Comparison of ENCODE assay signal across 18 mouse cellular contexts in genomic region chr19:58582018-58582417, GRCm38 (mm10).
A peak's percentile ranks its signal among the peaks of the same experiment; 100 is the strongest.
DNase-seq lines count a peak whose midpoint lies in the region; ATAC-seq and TF ChIP-seq lines count a peak whose summit lies in the region.
"Had no signal": no experiment of that assay in that cellular context is flagged by ENCODE, and none has a peak within 500 bp of the region (broad histone marks: within the 10 kb centered on the region; RNA-seq: fewer than 3 reads in every experiment).

No protein-coding gene starts in this region.

- no peaks in the 10 kb centered on the region for H3K36me3 ChIP-seq in neural tube, embryonic 15.5 days
- H3K36me3 ChIP-seq in midbrain, postnatal 0 days (ENCODE audit: insufficient read depth, low read length): no peaks in the 10 kb centered on the region
- H3K36me3 ChIP-seq: forebrain, embryonic 12.5 days; heart, embryonic 10.5 days; hindbrain, embryonic 13.5 days had no signal

- no peak overlapping the region for H3K9ac ChIP-seq in neural tube, embryonic 15.5 days (replicated peaks)
- no peak overlapping the region for H3K9ac ChIP-seq in midbrain, postnatal 0 days (replicated peaks; ENCODE audit: low read length, poor library complexity, severe bottlenecking)
- H3K9ac ChIP-seq: forebrain, embryonic 12.5 days; hindbrain, embryonic 13.5 days; liver, embryonic 14.5 days had no signal

- ATAC-seq in neural tube, embryonic 15.5 days (ENCODE audit: low FRiP score): no peak
- ATAC-seq in midbrain, postnatal 0 days (ENCODE audit: low FRiP score): no peak
- ATAC-seq: intestine, postnatal 0 days had no signal

- DNase-seq in neural tube, embryonic 10.5 days (ENCODE audit: extremely low spot score, low spot score): peak; percentile 20
- peak; percentile 18 for DNase-seq in kidney, adult 9 months
- peak; percentile 20 to 35 for DNase-seq in kidney, postnatal 4 days
- no peak for DNase-seq in midbrain, postnatal 0 days (ENCODE audit: low spot score)
- DNase-seq in urinary bladder, postnatal 14 days (ENCODE audit: low spot score): no peak
- DNase-seq in layer of hippocampus, adult 9-10 months (ENCODE audit: low spot score): no peak
- DNase-seq: adrenal gland, adult 8-10 months; cerebellum, adult 18-20 months; gastrocnemius, postnatal 25 days; heart, postnatal 14 days; thymus, postnatal 14 days had no signal

- H3K4me3 ChIP-seq in neural tube, embryonic 15.5 days (replicated peaks): no peak overlapping the region
- no peak overlapping the region for H3K4me3 ChIP-seq in midbrain, postnatal 0 days (ENCODE audit: low read depth, low read length)
- H3K4me3 ChIP-seq: forebrain, embryonic 12.5 days; heart, embryonic 10.5 days; hindbrain, embryonic 13.5 days had no signal

- TF ChIP-seq CTCF in midbrain, postnatal 0 days (IDR thresholded peaks at IDR 0.05): no peak

- H3K27me3 ChIP-seq in neural tube, embryonic 15.5 days (replicated peaks): no peaks in the 10 kb centered on the region
- H3K27me3 ChIP-seq in midbrain, postnatal 0 days (ENCODE audit: insufficient read depth, low read length): no peaks in the 10 kb centered on the region
- H3K27me3 ChIP-seq: forebrain, embryonic 12.5 days; hindbrain, embryonic 13.5 days had no signal

- no peaks in the 10 kb centered on the region for H3K9me3 ChIP-seq in neural tube, embryonic 15.5 days (replicated peaks)
- no peaks in the 10 kb centered on the region for H3K9me3 ChIP-seq in midbrain, postnatal 0 days (ENCODE audit: low read length)
- H3K9me3 ChIP-seq: forebrain, embryonic 12.5 days; heart, embryonic 10.5 days; hindbrain, embryonic 13.5 days had no signal

- no peak overlapping the region for H3K27ac ChIP-seq in neural tube, embryonic 15.5 days (replicated peaks)
- no peak overlapping the region for H3K27ac ChIP-seq in midbrain, postnatal 0 days (ENCODE audit: low read depth, low read length)
- H3K27ac ChIP-seq: forebrain, embryonic 12.5 days; heart, embryonic 10.5 days; hindbrain, embryonic 13.5 days; liver, embryonic 14.5 days; stomach, postnatal 0 days had no signal

- H3K4me2 ChIP-seq in neural tube, embryonic 15.5 days: no peak overlapping the region
- H3K4me2 ChIP-seq in midbrain, postnatal 0 days (ENCODE audit: low read depth, low read length, poor library complexity, severe bottlenecking): no peak overlapping the region
- H3K4me2 ChIP-seq: forebrain, embryonic 12.5 days; hindbrain, embryonic 13.5 days had no signal

- WGBS in neural tube, embryonic 15.5 days: 12% methylated on average over 7 of the region's 7 CpGs
- 84% methylated on average over 7 of the region's 7 CpGs for WGBS in midbrain, postnatal 0 days

- H3K4me1 ChIP-seq in neural tube, embryonic 15.5 days: peaks cover 10% of the 10 kb centered on the region
- 0 out of 2 replicates have a peak, but pooled peaks cover 3% of the 10 kb centered on the region for H3K4me1 ChIP-seq in midbrain, postnatal 0 days (ENCODE audit: insufficient read depth, low read length)
- H3K4me1 ChIP-seq: forebrain, embryonic 12.5 days; heart, embryonic 10.5 days had no signal

Comparison
In these comparisons a context has a peak if more than half of its experiments do, and no peak if none do; other contexts are left out.
1. DNase-seq: peak in neural tube, embryonic 10.5 days (single experiment), kidney, adult 9 months (single experiment) and kidney, postnatal 4 days (2 of 2); none in midbrain, postnatal 0 days (single experiment), urinary bladder, postnatal 14 days (single experiment) and layer of hippocampus, adult 9-10 months (single experiment).